Mouse (Mus musculus) A20 (cell line): ENCODE data around the gene Scarf2.
A peak's percentile ranks its signal among the peaks of the same experiment; 100 is the strongest.

Experiments used
- DNase-seq: peaks from one replicate; pipeline ENCODE4 v3.0.0-alpha.2; 2011; ENCODE audit warnings: low read depth, low spot score

Gene Scarf2

DNA sequence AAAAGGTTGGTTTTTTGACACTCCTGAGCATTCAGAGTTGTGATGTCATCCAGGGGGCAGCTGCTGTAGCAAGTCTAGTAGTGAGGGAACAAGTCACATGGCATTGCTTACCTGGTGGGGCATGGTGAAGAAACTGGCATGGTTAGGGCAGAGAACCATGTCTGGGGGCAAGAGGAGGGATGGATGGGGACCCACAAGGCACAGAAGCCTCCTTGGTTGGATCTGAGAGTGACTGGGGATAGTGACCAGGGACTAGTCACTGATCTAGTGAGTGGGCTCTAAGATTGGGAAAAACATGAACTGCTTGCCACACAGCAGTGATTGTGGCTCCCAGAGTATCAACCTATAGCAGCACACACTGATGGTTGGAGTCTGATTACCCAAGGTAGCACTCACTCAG lies 2.5 kb downstream of the Scarf2 start:
- DNase-seq, result no peak

DNA sequence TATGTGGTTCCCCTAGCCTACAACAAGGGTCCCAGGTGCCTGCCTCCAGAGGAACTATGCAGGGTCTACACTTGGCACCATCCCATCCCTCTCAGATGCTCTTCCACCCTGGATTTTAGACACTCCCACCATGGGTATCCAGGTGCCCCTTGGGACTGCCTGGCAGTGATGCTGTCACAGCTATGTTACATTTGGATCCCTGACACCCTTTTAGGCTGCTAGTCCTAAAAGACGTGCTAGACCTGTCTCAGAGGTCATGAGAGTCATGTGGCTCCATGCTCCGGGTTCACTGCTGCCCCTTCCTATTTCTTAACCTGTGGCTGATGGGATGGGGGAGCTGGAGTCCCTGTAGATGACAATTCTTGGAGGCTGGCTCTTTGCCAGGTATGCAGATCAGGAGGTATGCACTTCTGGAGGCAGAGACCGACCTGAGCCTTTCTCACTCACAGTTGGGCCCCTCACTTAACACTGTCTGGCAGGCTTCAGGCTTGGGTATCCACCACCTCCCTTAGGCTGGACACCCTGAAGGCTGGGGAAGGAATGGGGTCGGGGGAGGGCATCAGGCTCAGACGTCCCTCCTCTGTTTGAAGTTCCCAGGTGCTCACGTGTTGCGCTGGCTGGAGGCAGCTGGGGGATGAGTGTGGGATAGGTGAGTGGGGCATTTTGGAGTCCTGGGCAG lies 4.8 kb downstream of the Scarf2 start:
- no peak for DNase-seq

DNA sequence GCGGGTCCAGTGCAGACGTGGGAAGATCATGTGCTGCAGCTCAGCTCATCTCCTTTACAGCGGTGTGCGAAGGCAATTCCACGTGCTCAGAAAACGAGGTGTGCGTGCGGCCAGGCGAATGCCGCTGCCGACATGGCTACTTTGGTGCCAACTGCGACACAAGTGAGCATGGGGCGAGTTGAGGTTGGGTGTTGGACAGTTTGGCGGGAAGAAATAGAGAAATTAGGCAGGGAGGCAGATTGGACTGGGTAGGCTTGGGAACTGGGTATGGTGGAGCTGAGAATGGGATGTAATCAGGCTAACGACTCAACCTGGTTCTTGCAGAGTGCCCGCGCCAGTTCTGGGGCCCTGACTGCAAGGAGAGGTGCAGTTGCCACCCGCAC lies 5.4 kb downstream of the Scarf2 start:
- DNase-seq, result no peak

DNA sequence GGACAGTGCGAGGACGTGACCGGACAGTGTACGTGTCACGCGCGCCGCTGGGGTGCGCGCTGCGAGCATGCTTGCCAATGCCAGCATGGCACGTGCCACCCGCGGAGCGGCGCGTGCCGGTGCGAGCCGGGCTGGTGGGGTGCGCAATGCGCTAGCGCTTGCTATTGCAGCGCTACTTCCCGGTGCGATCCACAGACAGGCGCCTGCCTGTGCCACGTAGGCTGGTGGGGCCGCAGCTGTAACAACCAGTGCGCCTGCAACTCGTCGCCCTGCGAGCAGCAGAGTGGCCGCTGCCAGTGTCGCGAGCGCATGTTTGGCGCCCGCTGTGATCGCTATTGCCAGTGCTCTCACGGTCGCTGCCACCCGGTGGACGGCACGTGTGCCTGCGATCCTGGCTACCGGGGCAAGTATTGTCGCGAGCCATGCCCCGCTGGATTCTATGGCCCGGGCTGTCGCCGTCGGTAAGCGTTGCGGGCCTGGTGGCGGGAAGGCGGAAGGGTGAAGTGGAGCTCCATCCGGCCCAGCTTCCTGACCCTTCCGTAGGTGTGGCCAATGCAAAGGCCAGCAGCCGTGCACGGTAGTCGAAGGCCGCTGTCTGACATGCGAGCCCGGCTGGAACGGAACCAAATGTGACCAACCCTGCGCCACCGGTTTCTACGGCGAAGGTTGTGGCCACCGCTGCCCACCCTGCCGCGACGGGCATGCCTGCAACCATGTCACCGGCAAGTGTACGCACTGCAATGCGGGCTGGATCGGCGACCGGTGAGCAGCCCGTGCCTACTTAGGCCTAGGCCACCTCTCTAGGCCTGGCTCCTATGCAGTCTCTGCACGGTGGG lies 6.0 kb downstream of the Scarf2 start:
- no peak for DNase-seq

DNA sequence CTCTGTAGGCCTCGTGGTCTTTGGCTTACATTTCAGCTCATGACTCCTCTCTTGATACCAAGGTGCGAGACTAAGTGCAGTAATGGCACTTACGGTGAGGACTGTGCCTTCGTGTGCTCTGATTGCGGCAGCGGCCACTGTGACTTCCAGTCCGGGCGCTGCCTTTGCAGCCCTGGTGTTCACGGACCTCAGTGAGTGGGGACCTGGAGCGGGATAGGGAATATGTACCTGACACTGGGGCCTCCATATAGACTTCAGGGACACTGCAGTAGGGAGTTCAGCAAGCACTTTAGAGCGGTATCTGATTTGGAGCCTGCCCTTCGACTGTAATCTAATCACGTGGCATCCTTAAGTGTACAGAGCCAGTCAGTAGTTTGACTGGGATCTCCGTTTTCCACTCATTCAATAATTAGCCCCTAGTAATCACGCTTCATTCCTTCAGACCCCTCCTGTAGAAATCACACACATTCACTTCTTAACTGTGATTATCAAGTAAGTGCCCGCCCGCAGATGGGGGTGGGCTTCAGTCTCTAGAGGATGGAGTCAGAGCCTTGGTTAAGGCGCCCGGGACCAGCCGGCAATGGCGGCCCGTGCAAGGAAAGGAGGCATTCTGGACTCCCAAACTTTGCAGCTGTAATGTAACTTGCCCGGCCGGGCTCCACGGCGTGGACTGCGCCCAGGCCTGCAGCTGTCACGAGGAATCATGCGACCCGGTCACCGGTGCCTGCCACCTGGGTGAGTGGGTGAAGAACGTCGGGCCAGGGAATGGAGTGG lies 6.8 kb downstream of the Scarf2 start:
- DNase-seq, result no peak

DNA sequence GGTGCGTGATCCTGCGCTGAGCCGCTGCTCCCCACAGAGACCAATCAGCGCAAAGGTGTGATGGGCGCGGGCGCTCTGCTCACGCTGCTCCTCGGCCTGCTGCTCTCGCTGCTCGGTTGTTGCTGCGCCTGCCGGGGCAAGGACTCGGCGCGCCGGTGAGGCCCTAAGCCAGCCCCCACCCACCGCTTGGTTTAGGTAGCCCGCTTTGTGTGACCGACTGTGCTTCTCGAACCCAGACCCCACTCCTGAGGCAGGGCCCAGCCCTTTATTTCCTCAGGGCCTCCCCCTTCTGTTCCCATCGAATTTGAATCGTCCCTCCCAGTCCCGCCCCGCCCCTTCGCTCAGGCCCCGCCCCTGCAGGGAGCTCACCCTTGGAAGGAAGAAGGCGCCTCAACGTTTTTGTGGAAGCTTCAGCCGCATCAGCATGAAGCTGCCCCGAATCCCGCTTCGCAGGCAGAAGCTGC lies 7.4 kb downstream of the Scarf2 start:
- no peak for DNase-seq

DNA sequence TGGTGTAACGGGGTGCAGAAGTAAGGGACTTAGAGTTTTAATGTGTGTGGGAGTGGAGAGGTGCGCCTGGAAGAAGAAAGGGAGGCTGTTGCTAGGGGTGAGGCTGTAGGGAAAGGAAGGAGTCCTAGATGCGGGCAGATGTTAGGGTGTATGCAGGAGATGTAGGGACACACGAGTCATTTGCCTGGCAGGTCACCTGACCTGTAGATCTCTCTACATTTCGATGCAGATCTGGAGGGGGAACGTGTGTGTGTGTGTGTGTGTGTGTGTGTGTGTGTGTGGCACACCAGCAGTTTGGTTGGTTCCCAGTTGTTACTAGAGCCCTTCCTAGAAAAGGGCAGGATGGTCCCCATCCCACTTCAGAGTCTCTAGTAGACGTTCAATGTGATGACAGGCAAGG lies 7.9 kb downstream of the Scarf2 start:
- DNase-seq, result no peak

DNA sequence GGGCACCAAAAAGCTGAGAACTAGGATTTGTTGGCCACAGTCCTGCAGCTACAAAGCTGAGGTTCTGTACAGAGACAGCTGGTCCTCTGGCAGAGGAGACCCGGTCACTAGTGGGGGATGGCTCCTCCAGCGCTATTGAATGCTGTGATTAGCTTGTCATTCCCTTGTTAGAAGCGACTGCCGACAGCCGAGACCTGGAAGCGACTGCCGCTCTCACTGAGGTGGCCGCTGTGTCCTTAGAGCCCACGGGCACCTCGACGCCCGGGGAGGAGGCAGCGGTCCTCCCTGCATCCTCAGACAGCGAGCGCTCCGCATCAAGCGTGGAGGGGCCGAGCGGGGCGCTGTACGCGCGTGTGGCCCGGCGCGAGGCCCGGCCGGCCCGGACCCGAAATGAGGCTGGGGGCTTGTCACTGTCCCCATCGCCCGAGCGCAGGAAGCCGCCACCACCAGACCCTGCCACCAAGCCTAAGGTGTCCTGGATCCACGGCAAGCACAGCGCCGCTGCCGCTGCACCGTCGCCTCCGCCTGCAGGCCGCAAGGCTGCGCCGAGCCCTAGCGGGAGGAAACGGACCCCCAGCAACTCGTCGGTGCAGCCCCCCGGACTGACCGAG lies 9.6 kb downstream of the Scarf2 start:
- no peak for DNase-seq

DNA sequence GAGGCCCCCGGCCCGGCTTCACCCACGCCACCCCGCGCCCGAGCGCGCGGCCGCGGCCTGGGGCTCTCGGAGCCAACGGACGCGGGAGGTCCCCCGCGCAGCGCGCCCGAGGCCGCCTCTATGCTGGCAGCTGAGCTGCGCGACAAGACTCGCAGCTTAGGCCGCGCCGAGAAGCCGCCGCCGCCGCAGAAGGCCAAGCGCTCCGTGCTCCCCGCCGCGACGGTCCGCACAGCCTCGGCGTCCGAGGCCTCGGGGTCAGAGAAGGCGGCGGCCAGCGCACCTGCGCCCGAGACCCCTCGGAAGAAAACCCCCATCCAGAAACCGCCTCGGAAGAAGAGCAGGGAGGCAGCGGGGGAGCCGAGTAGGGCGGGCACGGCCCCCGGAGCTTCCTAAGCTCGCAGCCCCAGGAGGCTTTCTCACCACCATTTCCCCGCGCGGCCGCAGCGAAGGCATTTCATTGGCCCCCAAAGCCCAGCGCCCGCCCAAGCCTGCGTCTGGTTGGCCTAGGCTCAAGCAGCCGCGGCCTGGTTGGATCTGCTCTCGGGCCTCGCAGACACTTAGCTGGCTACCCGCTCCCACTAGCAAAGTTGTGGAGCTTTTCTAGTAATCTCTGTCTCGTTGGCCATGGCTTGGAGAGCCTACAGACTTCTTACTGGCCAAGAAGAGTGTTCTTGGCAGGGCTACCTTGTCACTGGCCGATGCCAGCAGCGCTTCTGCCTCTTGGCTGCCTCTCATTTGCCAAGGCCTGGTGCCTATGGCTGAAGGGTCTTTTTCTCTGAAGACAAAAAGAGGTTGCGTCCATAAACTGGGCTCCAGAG lies 10.3 kb downstream of the Scarf2 start:
- peak; percentile 40 for DNase-seq

DNA sequence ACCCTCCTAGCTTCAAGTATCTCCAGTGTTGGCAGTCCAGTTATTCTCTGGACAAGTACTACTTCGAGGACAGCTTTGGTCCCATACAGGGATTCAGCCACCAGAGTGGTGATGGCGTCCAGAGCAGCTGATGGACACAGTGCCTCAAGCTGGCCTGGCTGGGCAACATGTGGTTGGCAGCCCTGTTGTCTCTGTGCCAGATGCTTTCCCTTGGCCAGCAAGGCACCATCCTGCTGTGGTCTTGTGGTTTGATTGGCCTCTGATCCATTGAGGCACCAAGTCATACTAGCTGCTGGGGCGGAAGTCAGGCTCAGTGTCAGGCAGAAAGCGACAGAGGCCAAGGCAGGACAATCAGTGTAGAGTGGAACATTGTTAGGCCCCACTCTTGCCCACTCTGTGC lies 12.0 kb downstream of the Scarf2 start:
- DNase-seq, result no peak

DNA sequence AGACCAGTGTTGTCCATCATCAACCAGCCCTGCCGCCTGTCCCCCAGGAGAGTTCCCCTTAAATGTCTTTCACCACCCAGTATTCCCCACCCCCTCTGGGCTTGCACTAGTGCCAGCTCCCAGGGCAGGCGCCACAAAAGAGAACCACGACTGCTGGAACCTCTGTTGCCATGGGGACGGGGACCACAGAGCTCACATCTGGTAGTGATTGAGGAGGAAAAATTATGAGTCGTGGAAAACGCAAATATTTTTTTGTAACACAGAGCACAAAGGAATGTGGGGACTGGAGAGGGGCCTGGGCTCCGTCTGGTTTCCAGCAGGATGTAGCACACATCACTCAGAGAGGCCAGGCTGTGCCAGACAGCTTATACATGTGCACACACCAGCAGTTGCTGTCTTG lies 12.6 kb downstream of the Scarf2 start:
- no peak for DNase-seq

DNA sequence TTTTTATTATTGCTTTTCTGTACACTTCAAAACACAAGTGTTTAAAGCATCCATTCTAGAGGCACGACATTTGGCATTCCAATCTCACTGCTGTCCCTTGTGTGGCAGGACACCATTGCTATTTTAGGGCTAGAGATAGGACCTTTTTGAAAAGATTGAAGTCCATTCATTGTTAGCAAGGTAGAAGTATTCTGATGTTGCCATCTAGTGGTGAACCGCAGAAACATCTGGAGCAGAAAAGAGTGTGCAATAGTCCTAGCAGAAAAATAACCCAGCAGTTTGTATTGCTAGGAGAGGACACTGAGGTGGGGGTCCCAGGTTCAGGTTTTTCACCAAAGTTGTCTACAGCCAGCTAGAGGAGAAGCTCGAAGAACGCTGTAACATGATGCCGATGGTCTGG lies 15.0 kb downstream of the Scarf2 start:
- DNase-seq, result peak; percentile 43

DNA sequence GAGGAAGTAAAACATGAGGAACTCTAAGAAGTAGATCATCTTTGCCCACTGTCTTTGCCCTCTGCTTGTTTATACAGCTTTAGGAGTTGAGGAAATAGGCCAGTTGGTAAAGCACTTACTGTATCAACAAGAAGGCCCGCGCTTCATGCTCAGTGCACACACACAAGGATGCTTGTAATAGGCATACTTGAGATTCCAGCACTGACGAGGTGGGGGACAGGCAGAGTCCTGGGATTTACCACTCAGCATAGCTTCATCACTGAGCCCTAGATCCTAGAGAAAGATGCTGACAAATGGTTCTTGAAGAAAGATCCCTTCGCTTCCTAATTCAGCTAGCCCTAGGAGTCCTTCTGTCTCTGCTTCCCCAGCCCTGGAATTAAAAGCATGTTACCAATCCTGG lies 16.1 kb downstream of the Scarf2 start:
- DNase-seq, result no peak

DNA sequence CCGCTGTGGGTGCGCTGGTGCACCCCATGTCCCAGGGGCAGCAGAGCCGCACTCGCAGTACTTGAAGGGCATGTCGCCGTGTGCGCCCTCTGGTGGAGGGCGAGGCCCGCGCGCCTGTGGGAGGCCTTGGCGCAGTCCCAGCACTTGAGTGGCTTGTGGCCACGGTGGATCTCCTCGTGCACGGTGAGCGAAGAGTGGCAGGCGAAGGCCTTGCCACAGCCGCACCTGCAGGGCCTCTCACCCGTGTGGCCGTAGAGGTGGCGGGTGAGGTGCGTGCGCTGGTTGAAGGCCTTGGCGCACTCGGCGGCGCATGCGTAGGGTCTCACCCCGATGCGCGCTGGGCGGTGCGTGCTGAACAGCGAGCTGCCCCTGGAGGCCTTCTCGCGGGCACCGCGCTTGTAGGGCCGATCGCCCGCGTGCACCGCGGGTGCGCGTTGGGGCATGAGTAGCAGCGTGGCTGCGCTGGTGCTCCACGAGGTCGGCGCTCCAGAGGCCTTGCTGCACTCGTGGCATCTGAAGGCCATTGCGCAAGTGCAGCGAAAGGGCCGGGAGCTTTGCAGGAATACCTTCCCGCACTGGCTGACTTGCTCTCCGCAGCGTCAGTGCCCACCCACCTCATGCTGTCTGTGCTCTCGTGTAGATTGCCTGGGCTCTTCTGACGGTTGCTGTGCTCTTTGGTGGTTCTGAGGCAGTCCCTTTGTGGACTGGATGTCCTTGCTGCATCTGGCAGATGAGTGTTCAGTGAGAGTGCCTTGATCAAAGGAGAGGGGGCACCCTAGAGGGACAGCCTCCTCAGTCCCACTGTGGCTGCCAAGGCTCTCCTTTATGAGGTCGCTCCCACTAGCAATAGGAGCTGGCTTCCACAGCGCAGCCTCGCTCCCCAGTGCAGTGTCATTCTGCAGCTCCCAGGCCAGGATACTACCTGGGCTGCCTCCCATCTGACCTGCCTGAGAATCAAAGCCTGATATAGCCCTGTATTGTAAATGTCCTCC lies 18.6 kb downstream of the Scarf2 start:
- peak; percentile 62 for DNase-seq

DNA sequence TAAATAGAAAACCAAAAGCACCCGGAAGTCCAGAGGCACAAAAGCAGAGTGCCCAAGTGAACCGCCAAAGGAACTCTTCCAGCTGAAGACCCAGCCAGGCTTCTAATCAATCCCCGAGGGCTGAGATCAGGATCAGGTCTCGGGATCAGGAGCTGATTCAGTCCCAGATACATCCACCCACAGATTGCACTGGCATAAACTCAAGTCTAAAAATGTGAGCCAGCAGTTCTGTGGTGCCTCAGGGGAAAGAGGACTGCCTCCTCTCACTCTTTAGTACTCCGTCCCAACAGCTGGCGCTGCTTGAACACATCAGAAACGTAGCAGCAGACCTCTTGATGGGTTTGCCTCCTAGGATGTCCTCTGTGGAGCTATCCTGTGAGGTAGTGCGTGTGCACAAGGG lies 19.4 kb downstream of the Scarf2 start:
- DNase-seq, result no peak

DNA sequence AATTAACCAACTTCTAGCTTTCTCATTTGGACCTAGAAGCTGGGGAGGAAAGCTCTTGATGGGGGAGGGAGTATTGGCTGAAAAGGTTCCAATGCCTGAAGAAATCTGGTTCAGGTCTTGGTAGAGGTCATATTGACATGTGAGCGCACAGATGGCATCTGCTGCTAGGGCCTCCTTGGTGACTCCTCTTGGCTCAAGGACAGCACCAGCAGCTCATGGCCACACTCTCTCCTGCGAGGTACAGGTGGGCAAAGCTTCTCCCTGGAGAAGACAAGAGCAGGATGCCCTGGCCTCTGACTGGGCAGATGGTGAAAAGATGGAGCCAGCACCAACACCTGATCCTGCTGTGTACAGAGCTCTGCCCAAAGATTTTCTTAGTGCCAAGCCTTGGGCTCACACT lies 29.4 kb downstream of the Scarf2 start:
- DNase-seq, result no peak

DNA sequence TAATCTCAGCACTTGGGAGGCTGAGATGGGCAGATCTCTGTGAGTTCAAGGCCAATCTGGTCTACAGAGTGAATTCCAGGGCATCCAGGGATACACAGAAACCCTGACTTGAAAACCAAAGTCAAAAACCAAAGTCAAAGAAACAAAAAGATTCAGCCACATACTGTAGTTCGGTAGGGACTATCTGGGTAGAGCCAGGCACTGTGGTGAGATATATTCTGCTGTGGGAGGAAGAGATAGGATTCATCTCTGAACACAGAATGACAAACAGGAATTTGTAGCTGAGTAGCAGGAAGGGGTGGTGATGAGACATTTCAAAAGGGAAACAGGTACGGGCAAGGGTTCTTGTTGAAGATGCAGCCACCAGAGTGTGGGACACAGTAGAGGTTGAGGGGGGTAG lies 31.1 kb downstream of the Scarf2 start:
- no peak for DNase-seq

DNA sequence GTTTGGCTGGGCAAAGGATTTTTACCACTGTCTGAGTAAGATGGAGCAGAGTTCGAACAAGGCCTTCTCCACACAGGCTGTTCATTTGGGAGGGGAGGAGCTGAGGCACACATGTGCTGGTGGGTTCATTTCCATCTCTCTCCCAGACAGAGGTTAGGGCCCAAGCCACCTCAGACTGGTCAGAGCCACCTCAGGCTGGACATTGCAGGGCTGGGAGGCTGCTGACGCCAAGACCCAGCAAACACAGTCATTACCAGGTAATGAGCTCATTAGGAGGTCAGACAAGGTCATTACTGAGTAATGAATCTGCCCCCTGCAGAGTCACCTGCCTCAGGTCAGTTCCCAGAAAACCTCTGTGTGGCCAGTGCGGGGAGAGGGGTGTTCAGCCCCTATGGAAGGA lies 31.8 kb downstream of the Scarf2 start:
- DNase-seq, result no peak

DNA sequence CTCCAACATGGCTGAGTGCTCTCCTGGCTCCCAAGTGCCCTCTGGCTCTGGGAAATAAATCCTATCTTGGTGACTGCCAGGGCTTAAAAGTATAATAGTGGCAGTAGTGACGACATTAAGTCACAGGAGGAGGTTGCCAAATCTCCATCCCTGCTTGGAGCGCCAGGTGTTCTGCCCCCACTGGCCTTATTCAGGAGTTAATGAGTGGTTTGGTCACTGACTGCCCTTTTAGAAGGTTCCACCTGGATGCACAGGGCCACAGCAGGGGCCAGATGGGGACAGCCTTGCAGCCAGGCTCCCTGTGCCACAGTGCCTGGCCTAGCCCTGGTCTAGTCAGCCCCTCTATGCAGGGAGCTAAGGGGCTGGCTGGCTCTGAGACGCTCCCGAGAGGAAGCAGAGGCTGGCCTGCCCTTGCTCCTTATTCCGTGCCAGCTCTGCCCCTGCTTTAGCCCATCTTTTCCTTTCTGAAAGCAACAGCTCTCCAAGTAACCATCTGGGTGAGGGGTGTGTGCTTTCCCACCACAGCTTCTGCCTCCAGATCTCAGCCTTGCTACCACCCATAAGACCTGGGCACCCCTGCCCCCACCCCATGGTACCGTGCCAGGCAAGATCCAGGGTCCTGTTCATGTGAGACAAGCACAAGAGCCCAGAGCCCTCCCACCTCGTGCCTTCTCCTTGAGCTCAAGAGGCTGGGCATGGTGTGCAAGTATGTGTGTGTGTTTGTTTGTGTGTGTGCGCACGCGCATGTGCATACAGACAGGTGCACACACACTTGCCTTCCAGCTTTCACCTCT lies 33.5 kb downstream of the Scarf2 start:
- DNase-seq, result no peak
